Comparison of ENCODE assay signal across 10 mouse cellular contexts in the genomic region with DNA sequence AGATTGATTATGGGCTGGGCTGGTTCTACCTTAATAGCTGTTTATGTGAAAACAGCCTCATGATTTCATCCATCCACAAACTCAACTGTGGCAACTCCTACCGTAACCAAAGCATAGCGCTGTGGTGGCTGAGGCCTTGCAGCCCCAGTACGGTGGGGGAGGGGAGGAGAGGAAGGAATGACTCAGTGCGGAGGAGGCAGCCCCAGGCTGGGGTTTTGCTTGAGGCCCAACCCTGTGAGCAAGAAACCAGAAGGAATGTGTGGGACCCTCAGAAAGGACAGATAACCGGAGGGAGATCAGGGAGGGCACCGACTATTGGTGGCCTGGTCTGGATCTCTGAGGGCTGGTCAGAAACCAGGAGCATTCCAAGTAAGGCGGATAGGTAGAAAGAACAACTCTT. TPM values are rescaled to one million over a fixed set of nuclear protein-coding genes. Genes with fewer than 3 reads are reported as not detected.
DNase-seq lines count a peak whose midpoint lies in the region; ATAC-seq and TF ChIP-seq lines count a peak whose summit lies in the region.
"Had no signal": no experiment of that assay in that cellular context is flagged by ENCODE, and none has a peak within 500 bp of the region (broad histone marks: within the 10 kb centered on the region; RNA-seq: fewer than 3 reads in every experiment).

No protein-coding gene starts in this region.

- 68% methylated on average over 7 of the region's 7 CpGs for WGBS in neural tube, embryonic 11.5 days
- 24% methylated on average over 7 of the region's 7 CpGs for WGBS in liver, embryonic 11.5 days
- WGBS in thymus, adult 2 months, result 28% methylated on average over 7 of the region's 7 CpGs

- H3K9ac ChIP-seq in neural tube, embryonic 11.5 days (ENCODE audit: low read length), result no peak overlapping the region
- no peak overlapping the region for H3K9ac ChIP-seq in liver, embryonic 11.5 days (ENCODE audit: low read depth, low read length)
- H3K9ac ChIP-seq: midbrain, embryonic 12.5 days had no signal

- H3K27me3 ChIP-seq in neural tube, embryonic 11.5 days (ENCODE audit: control insufficient read depth, insufficient read depth, low read length), result no peaks in the 10 kb centered on the region
- no peaks in the 10 kb centered on the region for H3K27me3 ChIP-seq in liver, embryonic 11.5 days (replicated peaks; ENCODE audit: control insufficient read depth, insufficient read depth, low read length)
- H3K27me3 ChIP-seq in thymus, adult 2 months (ENCODE audit: control insufficient read depth, insufficient read depth, low read length), result no peaks in the 10 kb centered on the region

- peaks cover 23% of the 10 kb centered on the region for H3K4me1 ChIP-seq in neural tube, embryonic 11.5 days (ENCODE audit: control insufficient read depth, insufficient read depth, low read length)
- peaks cover 60% of the 10 kb centered on the region for H3K4me1 ChIP-seq in liver, embryonic 11.5 days (replicated peaks; ENCODE audit: control insufficient read depth, insufficient read depth, low read length)
- H3K4me1 ChIP-seq in thymus, adult 2 months (replicated peaks; ENCODE audit: control insufficient read depth, insufficient read depth, low read length), result peaks cover 16% of the 10 kb centered on the region

- ATAC-seq in neural tube, embryonic 11.5 days (ENCODE audit: insufficient read depth, low FRiP score, low TSS enrichment), result no peak
- no peak for ATAC-seq in liver, embryonic 11.5 days (replicated peaks; ENCODE audit: low FRiP score)

- no peaks in the 10 kb centered on the region for H3K36me3 ChIP-seq in neural tube, embryonic 11.5 days (ENCODE audit: control insufficient read depth, insufficient read depth, low read length)
- no peaks in the 10 kb centered on the region for H3K36me3 ChIP-seq in liver, embryonic 11.5 days (ENCODE audit: control insufficient read depth, insufficient read depth, low read length)
- no peaks in the 10 kb centered on the region for H3K36me3 ChIP-seq in thymus, adult 2 months (ENCODE audit: control insufficient read depth, insufficient read depth, low read length)
- H3K36me3 ChIP-seq: midbrain, embryonic 12.5 days had no signal

- peak; percentile 66 for DNase-seq in embryo, embryonic 10 days (ENCODE audit: low spot score)
- no peak for DNase-seq in embryo, embryonic 9.5 days (ENCODE audit: extremely low spot score)
- peak; percentile 25 for DNase-seq in neural tube, embryonic 11.5 days (ENCODE audit: low spot score)
- no peak for DNase-seq in neural tube, embryonic 10.5 days (ENCODE audit: extremely low spot score, low spot score)
- DNase-seq in heart, adult 9 months (ENCODE audit: low spot score in 2 of 2), result peak; percentile 33 to 36
- DNase-seq in liver, embryonic 11.5 days (ENCODE audit: low spot score), result peak; percentile 61
- DNase-seq in thymus, adult 2 months, result peak; percentile 49
- no peak for DNase-seq in layer of hippocampus, adult 9-11 months

- H3K27ac ChIP-seq in neural tube, embryonic 11.5 days (ENCODE audit: low read depth, low read length), result no peak overlapping the region
- H3K27ac ChIP-seq in liver, embryonic 11.5 days (ENCODE audit: low read depth, low read length), result peak overlapping the region; percentile 58; the same call in 1 of the 2 replicates
- H3K27ac ChIP-seq in thymus, adult 2 months (ENCODE audit: control insufficient read depth, insufficient read depth, low read length), result no peak overlapping the region
- H3K27ac ChIP-seq: midbrain, embryonic 12.5 days had no signal

- H3K9me3 ChIP-seq in neural tube, embryonic 11.5 days (ENCODE audit: control insufficient read depth, low read length), result no peaks in the 10 kb centered on the region
- no peaks in the 10 kb centered on the region for H3K9me3 ChIP-seq in liver, embryonic 11.5 days (ENCODE audit: control insufficient read depth, low read length)
- H3K9me3 ChIP-seq: midbrain, embryonic 12.5 days had no signal

- TF ChIP-seq POLR2A in thymus, adult 2 months (IDR thresholded peaks at IDR 0.05; ENCODE audit: control insufficient read depth, extremely low read depth, insufficient read depth, low read length, poor library complexity), result no peak

- TF ChIP-seq CTCF in thymus, adult 2 months (IDR thresholded peaks at IDR 0.05; ENCODE audit: borderline replicate concordance, control insufficient read depth, extremely low read depth, insufficient read depth, low read length, poor library complexity), result no peak

- no peak overlapping the region for H3K4me3 ChIP-seq in neural tube, embryonic 11.5 days (ENCODE audit: low read depth, low read length)
- H3K4me3 ChIP-seq in liver, embryonic 11.5 days (ENCODE audit: low read depth, low read length), result no peak overlapping the region
- no peak overlapping the region for H3K4me3 ChIP-seq in thymus, adult 2 months (ENCODE audit: control insufficient read depth, insufficient read depth, low read length)
- H3K4me3 ChIP-seq: erythroblast, embryonic 14.5 days; midbrain, embryonic 12.5 days had no signal

- no peak overlapping the region for H3K4me2 ChIP-seq in neural tube, embryonic 11.5 days (ENCODE audit: low read depth)
- H3K4me2 ChIP-seq in liver, embryonic 11.5 days, result no peak overlapping the region
- H3K4me2 ChIP-seq: midbrain, embryonic 12.5 days had no signal

RNA-seq across cellular contexts. Expression of gene Acot11, which starts 17.0 kb away (rescaled TPM):
- 1.4 and 1.8 TPM in 2 replicates for polyA plus RNA-seq in neural tube, embryonic 11.5 days (2014; fragmentation: Nextera tagmentation; extraction: Ambion mirVana)
- 2.9 and 3.9 TPM in 2 replicates for polyA plus RNA-seq in liver, embryonic 11.5 days (2014; fragmentation: Nextera tagmentation; extraction: Ambion mirVana)
- polyA plus RNA-seq in thymus, adult 2 months (2012; rRNA removed), result 6.4 and 10.0 TPM in 2 replicates

RNA-seq across cellular contexts. Expression of gene Fam151a, which starts 54.1 kb away (rescaled TPM):
- not detected in 2 replicates for polyA plus RNA-seq in neural tube, embryonic 11.5 days (2014; fragmentation: Nextera tagmentation; extraction: Ambion mirVana)
- 0.11 TPM in 1 of 2 replicates, not detected in the other for polyA plus RNA-seq in liver, embryonic 11.5 days (2014; fragmentation: Nextera tagmentation; extraction: Ambion mirVana)
- 0.52 and 1.2 TPM in 2 replicates for polyA plus RNA-seq in thymus, adult 2 months (2012; rRNA removed)
- polyA plus RNA-seq: erythroblast, embryonic 14.5 days; midbrain, embryonic 12.5 days had no signal

RNA-seq across cellular contexts. Expression of gene Mroh7, which starts 57.1 kb away (rescaled TPM):
- polyA plus RNA-seq in neural tube, embryonic 11.5 days (2014; fragmentation: Nextera tagmentation; extraction: Ambion mirVana), result not detected in 2 replicates
- polyA plus RNA-seq in liver, embryonic 11.5 days (2014; fragmentation: Nextera tagmentation; extraction: Ambion mirVana), result 0.22 TPM in 2 replicates
- 0.22 and 0.27 TPM in 2 replicates for polyA plus RNA-seq in thymus, adult 2 months (2012; rRNA removed)
- polyA plus RNA-seq: erythroblast, embryonic 14.5 days had no signal

Comparison
In these comparisons a context has a peak if more than half of its experiments do, and no peak if none do; other contexts are left out.
1. DNase-seq: peak in embryo, embryonic 10 days (single experiment), neural tube, embryonic 11.5 days (single experiment), heart, adult 9 months (2 of 2), liver, embryonic 11.5 days (single experiment) and thymus, adult 2 months (single experiment); none in embryo, embryonic 9.5 days (single experiment), neural tube, embryonic 10.5 days (single experiment) and layer of hippocampus, adult 9-11 months (single experiment).